Mouse (Mus musculus) T-cell, adult 2 months (primary cell): ENCODE results near the gene Esam.

Experiments
- DNase-seq: peaks from one replicate; pipeline ENCODE4 v3.0.0; 2022; ENCODE audit warnings: low spot score

The Esam gene

DNA sequence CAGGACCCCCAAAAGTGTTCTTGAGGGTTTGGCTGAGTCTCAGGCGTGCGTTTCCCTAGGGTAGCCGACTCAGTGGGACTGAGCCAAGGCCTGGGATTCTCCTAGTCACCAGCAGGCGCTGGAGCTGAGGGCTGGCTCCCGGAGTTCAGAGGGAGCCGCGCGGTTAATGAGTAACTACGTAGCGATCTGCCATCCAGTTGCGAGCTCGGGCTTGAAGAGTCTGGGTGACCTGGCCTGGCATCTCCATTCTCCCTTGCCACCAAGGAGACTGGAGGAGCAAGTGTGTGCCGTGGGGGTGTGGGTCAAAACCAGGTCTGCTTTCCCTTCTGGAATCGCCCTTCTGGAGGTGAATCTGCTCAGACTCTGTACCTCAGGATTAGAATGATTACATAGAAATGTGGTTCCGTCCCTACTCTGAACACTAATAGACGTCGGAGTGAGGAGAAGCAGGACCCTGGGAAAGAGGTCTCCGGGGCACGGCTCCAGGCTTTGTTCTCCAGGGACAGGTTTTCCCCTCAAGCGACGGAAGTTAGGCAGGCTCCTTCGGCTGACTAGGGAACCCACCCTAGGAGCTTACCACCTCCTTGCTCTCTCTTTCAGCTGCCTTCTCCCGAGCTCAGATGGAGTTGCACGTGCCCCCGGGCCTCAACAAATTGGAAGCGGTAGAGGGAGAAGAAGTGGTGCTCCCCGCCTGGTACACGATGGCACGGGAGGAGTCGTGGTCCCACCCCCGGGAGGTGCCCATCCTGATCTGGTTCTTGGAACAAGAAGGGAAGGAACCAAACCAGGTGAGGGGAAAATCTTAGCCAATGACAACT lies 3.2 kb downstream of the Esam start:
- no peak for DNase-seq

GRCm38 (mm10) chr9:37536851-37537250 lies 9.0 kb downstream of the Esam start:
- no peak for DNase-seq

- no peak for DNase-seq
Measured at GRCm38 (mm10) chr9:37537658-37538250, 9.9 kb downstream of the Esam start.

DNA sequence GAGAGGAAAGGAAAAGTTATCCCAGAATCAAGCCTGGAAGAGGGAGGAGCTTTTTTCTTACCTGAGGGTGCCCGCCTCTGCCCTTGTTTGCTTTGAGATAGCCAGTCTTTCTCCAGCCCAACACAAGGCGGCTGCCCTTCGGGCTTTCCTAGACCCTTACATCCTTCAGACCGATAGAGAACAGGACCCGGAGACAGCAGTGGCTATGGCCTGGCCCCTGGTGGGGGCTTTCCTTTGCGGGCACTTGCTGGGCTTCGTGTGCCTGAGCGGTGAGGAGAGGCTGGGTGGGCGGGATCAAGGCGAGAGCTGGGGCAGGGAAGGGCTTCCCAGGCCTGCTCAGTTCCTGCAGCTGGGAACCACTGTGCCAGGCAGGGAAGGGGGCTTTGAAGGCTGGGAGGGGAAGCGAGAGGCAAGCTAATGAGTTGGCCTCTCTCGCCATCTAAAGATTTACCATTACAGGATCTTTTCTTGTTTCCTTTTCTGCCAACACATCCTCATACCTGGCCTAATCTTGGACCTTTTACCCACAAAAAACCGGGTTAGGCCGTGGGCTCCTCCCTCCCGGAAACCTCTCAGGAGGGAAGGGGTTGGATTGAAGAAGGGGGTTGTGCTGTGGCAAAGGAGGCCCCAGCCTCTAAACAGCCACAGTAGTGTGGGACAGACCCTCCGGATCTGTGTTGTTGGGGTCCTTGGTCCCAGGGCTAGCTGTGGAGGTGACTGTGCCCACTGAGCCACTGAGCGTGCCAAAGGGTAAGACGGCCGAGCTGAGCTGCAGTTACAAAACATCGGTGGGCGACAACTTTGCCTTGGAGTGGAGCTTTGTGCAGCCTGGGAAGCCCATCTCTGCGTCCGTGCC lies 11.5 kb downstream of the Esam start, which contains the start of gene Vsig2:
Gene Vsig2 (plus strand): TSS at position 86 of the 856 bp plus-strand sequence.
- DNase-seq: no peak

- DNase-seq: no peak
Measured at GRCm38 (mm10) chr9:37540226-37540625, 12.3 kb downstream of the Esam start.

- no peak for DNase-seq
Measured at GRCm38 (mm10) chr9:37540701-37541575, 13.1 kb downstream of the Esam start.

GRCm38 (mm10) chr9:37541851-37542642 lies 14.2 kb downstream of the Esam start:
- no peak for DNase-seq

GRCm38 (mm10) chr9:37543869-37544440 lies 16.1 kb downstream of the Esam start:
- no peak for DNase-seq

- peak; percentile 50 for DNase-seq
Measured at GRCm38 (mm10) chr9:37544447-37545165, 16.7 kb downstream of the Esam start.

DNA sequence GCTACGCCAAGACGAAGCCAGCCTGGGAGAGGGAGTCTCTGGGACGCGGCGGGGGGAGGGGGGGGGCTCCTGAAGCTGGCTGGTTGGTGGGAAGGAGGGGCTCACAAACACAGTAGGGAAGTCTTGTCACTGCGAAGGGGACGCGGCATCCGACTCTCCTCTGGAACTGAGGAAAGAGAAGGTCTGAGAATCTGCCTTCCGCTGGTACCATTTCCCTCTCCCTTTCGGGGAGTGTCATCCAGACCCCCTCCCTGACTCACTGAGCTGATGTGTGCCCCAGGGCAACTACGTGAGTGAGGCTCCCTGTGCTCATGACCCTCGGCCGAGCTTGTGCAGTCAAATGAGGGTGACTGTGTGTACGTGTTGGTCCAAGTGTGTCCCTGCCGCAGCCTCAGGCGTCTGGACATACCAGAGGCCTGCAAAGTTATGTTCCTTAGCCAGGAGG lies 17.3 kb downstream of the Esam start:
- no peak for DNase-seq

DNA sequence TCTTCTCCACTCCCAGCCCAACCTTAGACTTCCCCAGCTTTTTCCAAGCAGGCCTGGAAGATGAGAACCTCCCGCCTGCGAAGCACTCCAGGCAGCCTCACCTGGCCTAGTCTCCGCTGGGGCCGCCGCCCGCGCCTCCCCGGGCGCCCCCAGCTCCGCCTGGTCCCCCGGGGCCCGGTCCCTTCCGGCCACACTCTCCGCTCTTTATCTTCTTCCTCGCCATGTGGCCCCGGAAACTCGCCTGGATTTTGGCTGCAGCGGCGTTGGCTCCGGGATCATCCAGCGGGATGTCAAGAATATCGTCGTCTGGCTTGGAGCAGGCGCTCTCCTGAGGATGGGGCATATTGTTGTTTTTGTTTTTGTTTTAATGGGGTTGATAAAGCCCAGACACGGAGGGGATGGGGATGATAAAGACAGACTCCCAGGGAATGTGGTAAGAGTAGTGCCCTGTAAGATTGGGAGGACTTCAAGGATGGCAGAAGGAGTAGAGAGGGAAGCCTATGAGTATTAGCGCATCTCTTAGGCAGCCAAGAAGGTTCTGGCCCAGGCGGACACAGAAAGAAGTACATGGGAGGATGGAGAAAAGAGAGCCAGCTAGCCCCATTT lies 18.1 kb downstream of the Esam start:
- no peak for DNase-seq

DNA sequence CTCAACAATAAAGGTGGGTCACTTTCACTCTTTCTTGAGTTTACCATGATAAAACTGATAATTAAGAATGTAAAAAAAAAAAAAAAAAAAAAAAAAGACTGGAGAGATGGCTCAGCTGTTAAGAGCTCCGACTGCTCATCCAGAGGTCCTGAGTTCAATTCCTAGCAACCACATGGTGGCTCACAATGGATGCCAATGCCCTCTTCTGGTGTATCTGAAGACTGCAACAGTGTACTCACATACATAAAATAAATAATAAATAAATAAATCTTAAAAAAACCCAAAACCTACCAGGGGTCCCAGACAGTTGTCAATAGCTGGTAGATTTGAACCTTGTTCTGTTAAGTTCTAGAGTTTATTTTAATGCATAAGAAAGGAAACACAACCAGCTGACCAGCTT lies 19.0 kb downstream of the Esam start:
- DNase-seq: no peak

GRCm38 (mm10) chr9:37550435-37550834 lies 22.6 kb downstream of the Esam start:
- DNase-seq: no peak

DNA sequence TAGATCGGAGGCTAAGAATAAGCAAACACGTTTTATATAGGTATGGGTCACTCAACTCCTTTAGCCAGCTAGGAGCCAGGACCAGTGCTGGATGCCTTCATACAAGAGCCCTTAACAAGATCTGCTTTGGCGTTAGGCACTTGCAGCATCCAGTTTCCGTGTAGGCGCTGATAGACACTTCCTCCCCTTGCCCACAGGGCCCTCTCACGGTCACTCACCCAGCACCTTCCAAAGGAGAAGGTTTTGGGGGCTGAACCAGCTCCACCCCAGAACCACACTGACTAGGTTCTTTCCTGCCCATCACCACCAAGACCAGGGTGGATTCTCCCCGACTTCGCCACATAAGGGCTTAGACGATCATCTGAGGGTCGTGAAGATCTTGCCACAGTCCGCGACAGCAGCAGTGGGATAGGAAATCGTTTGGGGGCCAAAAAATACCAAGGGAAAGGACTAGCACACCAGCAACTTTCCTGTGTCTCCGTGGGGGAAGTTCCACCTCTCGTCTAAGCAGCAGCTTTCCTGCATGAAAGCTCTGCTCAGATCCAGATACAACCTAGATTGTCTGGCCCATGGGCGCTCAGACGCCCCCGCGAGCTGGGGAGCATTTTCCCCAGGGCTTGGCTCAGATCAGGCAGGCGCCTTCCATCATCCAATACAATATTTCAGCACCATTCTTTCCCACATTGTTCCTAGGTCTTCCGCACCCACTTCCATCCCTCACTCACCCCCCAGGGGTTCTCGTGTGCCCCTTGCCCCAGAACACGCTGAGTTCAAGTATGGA lies 24.1 kb downstream of the Esam start:
- DNase-seq: no peak

DNA sequence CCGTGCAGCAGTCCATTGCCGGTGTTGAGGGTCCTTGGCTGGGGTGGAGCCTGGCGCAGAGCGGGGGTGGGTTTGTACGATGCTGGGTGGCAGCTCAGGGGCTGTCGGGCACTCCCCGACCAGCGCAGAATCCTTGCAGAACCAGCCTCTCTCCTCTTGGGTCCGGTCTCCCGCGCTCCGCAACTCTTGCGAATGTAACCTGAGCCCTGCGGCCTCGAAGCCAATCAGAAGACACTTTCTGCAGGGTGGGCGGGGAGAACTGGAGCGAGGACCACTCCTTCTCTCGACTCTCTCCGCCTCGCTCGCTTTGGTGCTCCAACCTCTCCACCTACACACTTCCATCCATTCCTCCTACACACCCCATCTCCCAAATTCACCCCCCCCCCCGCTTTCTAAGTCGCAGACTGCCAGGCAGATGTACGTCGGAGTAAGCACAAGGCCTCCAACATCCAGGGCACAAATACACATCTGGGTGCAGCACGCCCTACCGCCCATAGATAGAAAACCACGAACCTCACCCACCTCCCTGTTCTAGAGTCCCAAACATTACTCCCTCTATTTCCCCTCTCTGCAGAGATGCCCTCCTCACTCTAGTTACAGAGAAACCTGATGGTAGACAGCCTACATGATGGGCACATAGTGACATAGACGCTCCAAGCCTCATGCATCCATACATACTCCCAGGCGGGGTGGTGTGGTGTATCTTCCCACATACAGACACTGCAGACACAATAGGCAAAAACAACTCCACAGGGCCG lies 24.8 kb downstream of the Esam start, which contains the start of gene Nrgn:
Gene Nrgn (minus strand): TSS at position 369 of the 758 bp plus-strand sequence.
- DNase-seq: peak; percentile 26

DNA sequence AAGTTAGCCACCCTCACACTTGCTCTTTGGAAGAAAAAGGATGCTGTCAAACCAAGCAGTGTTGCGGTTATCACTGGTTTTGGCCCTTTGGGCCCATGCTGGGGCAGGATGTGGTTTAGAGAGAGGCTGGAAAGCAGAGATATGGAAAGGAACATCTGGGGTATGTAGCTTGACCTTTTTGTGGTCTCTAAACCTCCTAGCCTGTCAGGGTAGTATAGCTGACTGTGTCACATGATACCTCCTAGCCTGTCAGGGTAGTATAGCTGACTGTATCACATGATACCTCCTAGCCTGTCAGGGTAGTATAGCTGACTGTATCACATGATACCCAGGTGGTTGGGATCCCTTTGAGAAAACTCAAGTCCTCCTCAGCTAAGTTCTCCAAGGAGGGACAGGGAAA lies 26.4 kb downstream of the Esam start:
- peak; percentile 13 for DNase-seq
